Mouse (Mus musculus) liver, postnatal 0 days (tissue): Measurements from ENCODE around the gene Caln1.

ENCODE experiments used
- CTCF ChIP-seq: sonication (generic); IDR thresholded peaks from 2 replicates; pipeline ENCODE4 v1.5.1; 2016; ENCODE audit warnings: antibody characterized with exemption, low read depth
- EP300 ChIP-seq: IDR thresholded peaks from 2 replicates; pipeline ENCODE4 v1.6.1; 2016; ENCODE audit warnings: antibody characterized with exemption, low read depth, mild to moderate bottlenecking

GRCm38 (mm10) chr5:130658141-130658540 lies 288.9 kb downstream of the Caln1 start:
- no peak for TF ChIP-seq CTCF
- TF ChIP-seq EP300, result no peak
